Mouse (Mus musculus) heart, postnatal 0 days (tissue): Measurements from ENCODE around the gene Suds3.

Experiments used
- CTCF ChIP-seq: IDR thresholded peaks from 2 replicates; pipeline ENCODE4 v1.5.1; 2016; ENCODE audit warnings: antibody characterized with exemption, control low read depth, low read depth
- EP300 ChIP-seq: IDR thresholded peaks from 2 replicates; pipeline ENCODE4 v1.6.1; 2016; ENCODE audit warnings: antibody characterized with exemption, low read depth

DNA sequence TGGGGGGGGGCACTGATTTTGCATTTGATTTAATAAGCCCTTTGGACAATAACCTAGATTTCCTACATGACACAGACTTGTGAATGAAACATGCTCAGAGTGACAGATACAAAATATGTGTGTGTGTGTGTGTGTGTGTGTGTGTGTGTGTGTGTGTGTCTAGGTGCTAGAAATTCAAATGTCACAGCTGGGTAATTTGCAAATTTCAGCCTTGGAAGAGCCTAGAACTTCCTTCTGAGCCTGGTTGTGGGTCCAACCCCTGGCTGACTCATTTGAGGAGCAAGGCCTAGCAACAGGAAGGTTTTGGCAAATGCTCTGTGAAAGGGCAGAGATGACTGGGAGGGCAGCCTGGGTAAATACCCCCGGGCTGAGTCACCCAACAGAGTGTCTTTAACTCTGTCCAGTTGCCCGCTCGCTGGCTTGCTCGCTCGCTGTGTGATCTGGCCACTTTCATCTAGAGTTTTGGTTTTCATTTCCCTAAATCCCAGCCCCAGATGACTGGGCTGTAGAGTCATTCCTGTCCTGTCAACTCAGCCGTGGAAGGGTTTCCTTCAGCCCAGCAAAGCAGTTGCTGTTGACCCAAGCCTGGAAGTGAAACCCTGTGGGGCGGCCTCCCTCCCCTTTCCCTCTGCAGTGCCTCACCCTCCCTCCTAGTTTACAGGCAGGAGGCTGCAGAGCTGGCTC is 42.6 kb upstream of the Suds3 start:
- TF ChIP-seq CTCF (no peak), EP300 (no peak)
